Mouse (Mus musculus): ENCODE measurements around the gene Dnase1.
A peak's percentile ranks its signal among the peaks of the same experiment; 100 is the strongest.
"Not testable (repeated sequence)": the region's sequence is repeated elsewhere in the genome, so short reads cannot be mapped to it uniquely, and the experiment has no call there.

Gene Dnase1

GRCm38 (mm10) chr16:4064945-4065344 is 28.2 kb downstream of the Dnase1 start:
- H3K9me3 ChIP-seq (ENCODE audit: low read length) = no peaks in the 10 kb centered on the region
- H3K27me3 ChIP-seq (ENCODE audit: insufficient read depth, low read length) = no peaks in the 10 kb centered on the region
- H3K4me3 ChIP-seq (replicated peaks; ENCODE audit: low read length) = no peak overlapping the region
- TF ChIP-seq NANOG (IDR thresholded peaks at IDR 0.05; ENCODE audit: borderline replicate concordance, low read length) (no peak), POU5F1 (IDR thresholded peaks at IDR 0.05; ENCODE audit: borderline replicate concordance, low read length) (no peak), CTCF (conservative IDR thresholded peaks at IDR 0.05; ENCODE audit: low read length) (no peak)
- H3K36me3 ChIP-seq (ENCODE audit: insufficient read depth, low read length) = peaks cover 98% of the 10 kb centered on the region
- H3K4me1 ChIP-seq (replicated peaks; ENCODE audit: low read depth, low read length) = peaks cover 6% of the 10 kb centered on the region

- Histone ChIP-seq H3K4me3 (replicated peaks; ENCODE audit: low read length) (no peak overlapping the region), H3K27me3 (ENCODE audit: insufficient read depth, low read length) (no peaks in the 10 kb centered on the region), H3K4me1 (replicated peaks; ENCODE audit: low read depth, low read length) (peaks cover 13% of the 10 kb centered on the region; the same call in 1 of the 2 replicates), H3K36me3 (ENCODE audit: insufficient read depth, low read length) (peaks cover 88% of the 10 kb centered on the region), H3K9me3 (ENCODE audit: low read length) (no peaks in the 10 kb centered on the region)
- TF ChIP-seq POU5F1 (IDR thresholded peaks at IDR 0.05; ENCODE audit: borderline replicate concordance, low read length) (no peak), NANOG (IDR thresholded peaks at IDR 0.05; ENCODE audit: borderline replicate concordance, low read length) (no peak), CTCF (conservative IDR thresholded peaks at IDR 0.05; ENCODE audit: low read length) (peak; percentile 50)
Observed at GRCm38 (mm10) chr16:4068588-4068987, 31.8 kb downstream of the Dnase1 start.

GRCm38 (mm10) chr16:4074297-4074696 is 37.6 kb downstream of the Dnase1 start:
- no peak overlapping the region for H3K4me3 ChIP-seq (replicated peaks; ENCODE audit: low read length)
- no peaks in the 10 kb centered on the region for H3K9me3 ChIP-seq (ENCODE audit: low read length)
- TF ChIP-seq CTCF (conservative IDR thresholded peaks at IDR 0.05; ENCODE audit: low read length) (peak; percentile 12), POU5F1 (IDR thresholded peaks at IDR 0.05; ENCODE audit: borderline replicate concordance, low read length) (no peak)
- no peaks in the 10 kb centered on the region for H3K27me3 ChIP-seq (ENCODE audit: insufficient read depth, low read length)
- H3K36me3 ChIP-seq (ENCODE audit: insufficient read depth, low read length) = peaks cover 53% of the 10 kb centered on the region
- H3K4me1 ChIP-seq (replicated peaks; ENCODE audit: low read depth, low read length) = peaks cover 53% of the 10 kb centered on the region

GRCm38 (mm10) chr16:4074836-4075235 is 38.1 kb downstream of the Dnase1 start:
- TF ChIP-seq NANOG (IDR thresholded peaks at IDR 0.05; ENCODE audit: borderline replicate concordance, low read length) = no peak
- TF ChIP-seq CTCF (conservative IDR thresholded peaks at IDR 0.05; ENCODE audit: low read length) = no peak
- no peak for TF ChIP-seq POU5F1 (IDR thresholded peaks at IDR 0.05; ENCODE audit: borderline replicate concordance, low read length)
- H3K9me3 ChIP-seq (ENCODE audit: low read length) = no peaks in the 10 kb centered on the region

GRCm38 (mm10) chr16:4077384-4078061 is 40.8 kb downstream of the Dnase1 start, which contains the start of gene Trap1:
Gene Trap1, minus strand, starts transcription at chr16:4077827.
- TF ChIP-seq CTCF (conservative IDR thresholded peaks at IDR 0.05; ENCODE audit: low read length) = no peak
- TF ChIP-seq NANOG (IDR thresholded peaks at IDR 0.05; ENCODE audit: borderline replicate concordance, low read length) = no peak
- no peak for TF ChIP-seq POU5F1 (IDR thresholded peaks at IDR 0.05; ENCODE audit: borderline replicate concordance, low read length)
- Histone ChIP-seq H3K9me3 (ENCODE audit: low read length) (no peaks in the 10 kb centered on the region), H3K36me3 (ENCODE audit: insufficient read depth, low read length) (peaks cover 43% of the 10 kb centered on the region), H3K4me1 (replicated peaks; ENCODE audit: low read depth, low read length) (peaks cover 48% of the 10 kb centered on the region), H3K27me3 (ENCODE audit: insufficient read depth, low read length) (no peaks in the 10 kb centered on the region), H3K4me3 (replicated peaks; ENCODE audit: low read length) (peak within 1 kb of the TSS; percentile 99)

More at GRCm38 (mm10) chr16:4074836-4075235, 38.1 kb downstream of the Dnase1 start:
- no peaks in the 10 kb centered on the region for H3K27me3 ChIP-seq (ENCODE audit: insufficient read depth, low read length)
- H3K36me3 ChIP-seq (ENCODE audit: insufficient read depth, low read length) = peaks cover 49% of the 10 kb centered on the region
- peaks cover 53% of the 10 kb centered on the region for H3K4me1 ChIP-seq (replicated peaks; ENCODE audit: low read depth, low read length)
- no peak overlapping the region for H3K4me3 ChIP-seq (replicated peaks; ENCODE audit: low read length)

- peak overlapping the region; percentile 99 for H3K4me3 ChIP-seq (replicated peaks; ENCODE audit: low read length)
- H3K4me1 ChIP-seq (replicated peaks; ENCODE audit: low read depth, low read length) = peaks cover 46% of the 10 kb centered on the region
- peaks cover 41% of the 10 kb centered on the region for H3K36me3 ChIP-seq (ENCODE audit: insufficient read depth, low read length)
- H3K27me3 ChIP-seq (ENCODE audit: insufficient read depth, low read length); H3K9me3 ChIP-seq (ENCODE audit: low read length): not testable (repeated sequence)
Observed at GRCm38 (mm10) chr16:4078302-4078701, 41.6 kb downstream of the Dnase1 start.

GRCm38 (mm10) chr16:4079656-4080055 is 42.9 kb downstream of the Dnase1 start:
- H3K4me3 ChIP-seq (replicated peaks; ENCODE audit: low read length) = no peak overlapping the region
- TF ChIP-seq POU5F1 (IDR thresholded peaks at IDR 0.05; ENCODE audit: borderline replicate concordance, low read length) = no peak
- no peaks in the 10 kb centered on the region for H3K9me3 ChIP-seq (ENCODE audit: low read length)
- no peaks in the 10 kb centered on the region for H3K27me3 ChIP-seq (ENCODE audit: insufficient read depth, low read length)
- H3K4me1 ChIP-seq (replicated peaks; ENCODE audit: low read depth, low read length) = peaks cover 40% of the 10 kb centered on the region
- peaks cover 40% of the 10 kb centered on the region for H3K36me3 ChIP-seq (ENCODE audit: insufficient read depth, low read length)

- H3K9me3 ChIP-seq (ENCODE audit: low read length); H3K27me3 ChIP-seq (ENCODE audit: insufficient read depth, low read length); H3K4me3 ChIP-seq (replicated peaks; ENCODE audit: low read length): not testable (repeated sequence)
- Histone ChIP-seq H3K36me3 (ENCODE audit: insufficient read depth, low read length) (peaks cover 43% of the 10 kb centered on the region), H3K4me1 (replicated peaks; ENCODE audit: low read depth, low read length) (peaks cover 40% of the 10 kb centered on the region)
Observed at GRCm38 (mm10) chr16:4080419-4080818, 43.7 kb downstream of the Dnase1 start.

GRCm38 (mm10) chr16:4085051-4085450 is 48.3 kb downstream of the Dnase1 start:
- Histone ChIP-seq H3K36me3 (ENCODE audit: insufficient read depth, low read length) (peaks cover 79% of the 10 kb centered on the region), H3K4me3 (replicated peaks; ENCODE audit: low read length) (0 out of 2 replicates have a peak overlapping the region, but pooled peaks have one; percentile 13), H3K4me1 (replicated peaks; ENCODE audit: low read depth, low read length) (peaks cover 33% of the 10 kb centered on the region), H3K27me3 (ENCODE audit: insufficient read depth, low read length) (no peaks in the 10 kb centered on the region), H3K9me3 (ENCODE audit: low read length) (no peaks in the 10 kb centered on the region)
- TF ChIP-seq NANOG (IDR thresholded peaks at IDR 0.05; ENCODE audit: borderline replicate concordance, low read length) = no peak
- no peak for TF ChIP-seq POU5F1 (IDR thresholded peaks at IDR 0.05; ENCODE audit: borderline replicate concordance, low read length)
